Mouse (Mus musculus): ENCODE measurements around the gene Ola1. TPM values are rescaled to one million over a fixed set of nuclear protein-coding genes. Genes with fewer than 3 reads are reported as not detected.

Gene Ola1
- polyA plus RNA-seq, 1 experiment from 2014 or later, result 80.8 TPM

DNA sequence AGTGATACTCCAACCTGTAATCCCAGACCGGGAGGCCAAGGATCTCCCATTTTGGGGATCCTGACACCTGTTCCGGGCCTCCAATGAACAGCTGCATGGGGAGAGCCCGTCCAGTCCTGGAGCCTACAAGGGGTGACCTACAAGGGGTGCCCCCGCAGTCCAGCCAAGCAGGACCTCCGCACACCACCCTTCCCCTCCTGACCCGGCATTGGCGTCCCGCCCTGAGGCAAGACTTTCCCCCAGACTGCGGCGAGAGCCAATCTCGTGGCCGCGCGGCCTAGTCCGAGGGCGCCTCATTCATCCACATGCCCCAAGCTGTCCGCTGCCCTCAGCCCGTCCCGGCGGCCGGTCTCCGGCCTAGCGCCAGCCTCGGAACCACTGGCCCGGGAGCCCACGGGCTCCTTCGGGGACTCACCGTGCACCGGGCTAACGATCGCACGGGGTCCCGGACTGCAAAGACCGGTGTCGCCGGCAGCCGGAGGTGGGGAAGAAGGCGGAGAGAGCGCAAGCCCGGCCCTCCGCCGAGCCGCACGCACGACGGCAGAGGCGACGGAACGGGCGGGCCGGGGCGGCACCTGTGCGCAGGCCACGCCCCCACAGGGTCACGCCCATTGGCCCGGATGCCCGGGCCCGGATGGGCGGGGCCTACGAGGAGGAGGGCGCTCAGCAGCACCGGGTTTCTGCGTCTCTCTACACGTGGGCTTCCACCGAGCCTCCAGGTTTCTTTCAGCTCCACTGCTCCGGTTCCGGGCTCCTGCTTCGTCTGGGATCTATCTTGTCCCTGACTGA lies 4.7 kb downstream of the Ola1 start:
- WGBS, result under 1% methylated on average over 68 of the region's 68 CpGs
- H3K4me1 ChIP-seq, result peaks cover 10% of the 10 kb centered on the region
- peaks cover 21% of the 10 kb centered on the region; the same call in 1 of the 2 replicates for H3K36me3 ChIP-seq
- H3K27me3 ChIP-seq (ENCODE audit: insufficient read depth, poor library complexity, severe bottlenecking), result no peaks in the 10 kb centered on the region
- DNase-seq (ENCODE audit: low spot score), result peak; percentile 95
- no peaks in the 10 kb centered on the region for H3K9me3 ChIP-seq
- peak overlapping the region; percentile 97 for H3K4me3 ChIP-seq
- peak overlapping the region; percentile 94 for H3K27ac ChIP-seq

DNA sequence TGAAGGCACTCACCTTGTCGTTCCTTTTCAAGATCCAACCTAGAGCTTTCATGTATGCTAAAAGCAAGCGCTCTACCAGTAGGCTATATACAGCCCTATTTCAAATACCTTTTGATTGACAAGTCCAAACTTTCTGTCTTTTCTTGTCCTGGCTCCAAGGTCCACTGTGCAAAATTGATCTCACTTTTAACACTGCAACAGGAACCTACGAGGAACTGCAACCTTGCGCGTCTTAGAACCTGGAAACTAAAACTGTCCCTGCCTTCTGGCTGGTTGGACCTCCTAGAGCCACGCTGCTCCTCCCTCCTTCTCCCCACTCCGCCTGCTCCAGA lies 5.2 kb downstream of the Ola1 start:
- peak overlapping the region; percentile 94 for H3K27ac ChIP-seq

DNA sequence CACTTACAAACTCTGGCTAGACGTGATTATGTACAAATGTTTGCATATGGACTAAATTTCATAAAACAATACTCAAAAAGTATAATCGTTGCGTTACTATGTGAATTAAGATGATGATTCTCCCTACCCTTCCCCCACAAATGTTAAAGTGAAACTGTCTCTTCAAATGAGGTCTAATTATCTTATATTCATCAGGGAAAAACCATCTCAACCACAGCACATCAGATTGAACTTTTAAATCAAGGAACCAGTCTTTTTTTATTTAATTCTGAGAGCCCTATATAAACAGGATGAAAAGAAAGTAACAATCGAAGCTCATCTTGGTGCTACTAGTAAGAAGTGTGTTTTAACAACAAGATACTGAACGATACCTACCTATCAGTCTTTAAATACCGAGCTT lies 14.4 kb downstream of the Ola1 start:
- Histone ChIP-seq H3K9me3 (no peaks in the 10 kb centered on the region), H3K27ac (no peak overlapping the region), H3K36me3 (peaks cover 13% of the 10 kb centered on the region; the same call in 1 of the 2 replicates), H3K4me3 (no peak overlapping the region), H3K27me3 (ENCODE audit: insufficient read depth, poor library complexity, severe bottlenecking) (no peaks in the 10 kb centered on the region), H3K4me1 (no peaks in the 10 kb centered on the region)
- 88% methylated on average over 6 of the region's 6 CpGs for WGBS
- no peak for DNase-seq (ENCODE audit: low spot score)

More for the DNA sequence above, 5.2 kb downstream of the Ola1 start:
- no peaks in the 10 kb centered on the region for H3K27me3 ChIP-seq (ENCODE audit: insufficient read depth, poor library complexity, severe bottlenecking)
- 20% methylated on average over 7 of the region's 7 CpGs for WGBS
- H3K4me3 ChIP-seq, result peak overlapping the region; percentile 97
- no peak for DNase-seq (ENCODE audit: low spot score)
- peaks cover 10% of the 10 kb centered on the region for H3K4me1 ChIP-seq
- H3K9me3 ChIP-seq, result no peaks in the 10 kb centered on the region
- H3K36me3 ChIP-seq, result peaks cover 21% of the 10 kb centered on the region; the same call in 1 of the 2 replicates

DNA sequence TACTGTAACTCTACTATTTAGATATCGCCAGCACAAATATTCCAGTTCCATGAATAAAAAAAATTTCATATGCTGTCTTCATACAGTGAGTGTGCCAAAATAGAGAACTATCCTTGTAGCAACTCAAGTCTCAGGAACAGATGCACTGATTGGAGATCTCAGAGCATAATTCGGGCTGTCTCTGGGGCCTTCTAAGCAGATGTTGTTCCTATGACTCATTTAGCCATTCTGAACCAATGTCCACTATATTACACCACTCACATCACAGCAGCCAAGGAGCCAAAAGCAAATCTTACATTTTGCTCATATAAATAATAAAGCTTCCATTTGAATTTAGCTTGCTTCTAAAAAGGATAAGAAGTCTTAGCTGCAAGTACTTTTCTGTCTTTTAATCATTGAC lies 30.2 kb downstream of the Ola1 start:
- peaks cover 3% of the 10 kb centered on the region; the same call in 1 of the 2 replicates for H3K36me3 ChIP-seq
- 90% methylated on average over 2 of the region's 2 CpGs for WGBS
- H3K4me1 ChIP-seq, result no peaks in the 10 kb centered on the region
- no peaks in the 10 kb centered on the region for H3K9me3 ChIP-seq
- no peak for DNase-seq (ENCODE audit: low spot score)
- no peaks in the 10 kb centered on the region for H3K27me3 ChIP-seq (ENCODE audit: insufficient read depth, poor library complexity, severe bottlenecking)
- no peak overlapping the region for H3K4me3 ChIP-seq
- no peak overlapping the region for H3K27ac ChIP-seq

DNA sequence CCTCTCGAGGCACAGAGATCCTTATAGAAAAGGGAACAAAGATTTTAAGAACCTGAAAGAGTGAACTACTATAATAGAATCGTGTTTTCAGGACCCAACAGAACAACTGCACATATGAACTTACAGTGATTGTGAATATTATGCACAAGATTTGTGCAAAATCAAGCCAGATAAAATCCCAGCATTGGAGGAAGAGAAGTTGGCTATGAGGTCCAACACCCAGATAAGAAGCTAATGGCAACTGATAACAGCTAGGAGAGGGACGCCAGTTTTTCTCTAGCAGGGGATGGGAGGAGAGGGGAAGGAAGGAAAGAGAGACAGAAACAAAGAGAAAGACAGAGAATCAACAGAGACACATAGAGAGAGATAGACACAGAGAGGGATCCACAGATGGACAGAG lies 33.5 kb downstream of the Ola1 start:
- no peak overlapping the region for H3K27ac ChIP-seq
- H3K4me1 ChIP-seq, result no peaks in the 10 kb centered on the region
- no peak for DNase-seq (ENCODE audit: low spot score)
- peaks cover 3% of the 10 kb centered on the region; the same call in 1 of the 2 replicates for H3K36me3 ChIP-seq
- H3K9me3 ChIP-seq, result no peaks in the 10 kb centered on the region
- 63% methylated on average over 3 of the region's 3 CpGs for WGBS
- no peak overlapping the region for H3K4me3 ChIP-seq
- H3K27me3 ChIP-seq (ENCODE audit: insufficient read depth, poor library complexity, severe bottlenecking), result no peaks in the 10 kb centered on the region

DNA sequence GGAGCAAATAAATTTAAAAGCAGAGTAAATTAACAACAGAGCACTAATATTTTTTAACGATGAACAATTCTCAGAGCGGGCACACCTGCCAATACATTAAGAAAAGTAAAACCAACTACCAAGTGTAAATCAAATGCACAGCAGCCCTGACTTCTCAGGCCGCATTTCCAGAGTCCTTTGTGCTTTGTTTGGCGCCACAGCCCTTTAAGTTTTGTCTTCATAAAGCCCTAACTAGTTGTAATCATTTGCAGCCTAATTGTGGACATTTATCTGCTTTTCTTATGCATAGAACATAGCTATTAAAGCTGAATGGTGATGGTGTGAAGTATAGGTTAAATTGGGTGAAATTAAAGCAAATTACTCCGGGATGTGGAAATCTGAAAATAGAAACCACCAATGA lies 49.2 kb downstream of the Ola1 start:
- no peaks in the 10 kb centered on the region for H3K9me3 ChIP-seq
- no peak overlapping the region for H3K4me3 ChIP-seq
- H3K4me1 ChIP-seq, result peaks cover 3% of the 10 kb centered on the region; the same call in 1 of the 2 replicates
- no peak for DNase-seq (ENCODE audit: low spot score)
- H3K27ac ChIP-seq, result no peak overlapping the region
- WGBS, result 89% methylated on average over 5 of the region's 5 CpGs
- H3K36me3 ChIP-seq, result no peaks in the 10 kb centered on the region
- H3K27me3 ChIP-seq (ENCODE audit: insufficient read depth, poor library complexity, severe bottlenecking), result no peaks in the 10 kb centered on the region

DNA sequence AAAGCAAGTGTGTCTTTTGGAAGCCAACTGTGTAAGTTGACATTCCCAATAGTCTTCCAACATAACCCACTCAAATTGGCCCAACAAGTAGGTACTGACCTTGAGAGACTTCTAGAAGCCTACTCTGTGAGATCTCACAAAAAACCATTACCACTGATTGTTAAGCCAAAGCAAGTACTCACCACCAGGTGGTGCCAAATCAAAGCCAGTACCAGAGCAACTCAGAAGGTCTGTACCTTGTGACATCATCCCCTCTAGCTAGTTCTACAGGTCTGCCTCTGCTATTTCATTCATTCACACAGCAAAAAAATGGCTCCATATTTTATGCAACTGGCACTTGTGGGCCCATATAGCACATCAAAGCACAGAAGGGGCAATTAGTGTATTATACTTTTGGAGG lies 51.6 kb downstream of the Ola1 start:
- Histone ChIP-seq H3K4me3 (no peak overlapping the region), H3K27ac (no peak overlapping the region), H3K9me3 (no peaks in the 10 kb centered on the region), H3K4me1 (peaks cover 3% of the 10 kb centered on the region; the same call in 1 of the 2 replicates), H3K27me3 (ENCODE audit: insufficient read depth, poor library complexity, severe bottlenecking) (no peaks in the 10 kb centered on the region), H3K36me3 (no peaks in the 10 kb centered on the region)
- peak; percentile 77 for DNase-seq (ENCODE audit: low spot score)

DNA sequence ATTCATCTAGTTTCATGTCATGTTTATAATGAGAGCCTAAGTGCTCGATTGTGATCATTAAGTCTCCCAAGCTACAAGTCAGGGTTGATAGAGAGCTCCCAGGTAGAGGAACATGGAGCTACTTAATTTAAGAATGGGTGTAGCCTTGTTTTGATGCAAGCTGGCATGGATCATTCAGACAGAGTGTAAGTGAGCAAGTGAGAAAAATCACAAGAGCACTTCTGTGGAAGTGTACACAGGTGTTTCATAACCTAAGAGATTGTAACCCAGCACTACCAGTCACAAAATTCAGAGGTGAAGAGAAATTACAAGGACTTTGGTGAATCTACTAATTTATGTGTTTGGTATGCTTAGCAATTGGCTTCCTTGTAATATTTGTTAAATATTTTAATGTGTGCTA lies 54.1 kb downstream of the Ola1 start:
- Histone ChIP-seq H3K4me1 (no peaks in the 10 kb centered on the region), H3K9me3 (no peaks in the 10 kb centered on the region), H3K27ac (no peak overlapping the region), H3K27me3 (ENCODE audit: insufficient read depth, poor library complexity, severe bottlenecking) (no peaks in the 10 kb centered on the region), H3K4me3 (no peak overlapping the region), H3K36me3 (no peaks in the 10 kb centered on the region)
- no peak for DNase-seq (ENCODE audit: low spot score)
- 78% methylated on average over 1 of the region's 1 CpGs for WGBS

DNA sequence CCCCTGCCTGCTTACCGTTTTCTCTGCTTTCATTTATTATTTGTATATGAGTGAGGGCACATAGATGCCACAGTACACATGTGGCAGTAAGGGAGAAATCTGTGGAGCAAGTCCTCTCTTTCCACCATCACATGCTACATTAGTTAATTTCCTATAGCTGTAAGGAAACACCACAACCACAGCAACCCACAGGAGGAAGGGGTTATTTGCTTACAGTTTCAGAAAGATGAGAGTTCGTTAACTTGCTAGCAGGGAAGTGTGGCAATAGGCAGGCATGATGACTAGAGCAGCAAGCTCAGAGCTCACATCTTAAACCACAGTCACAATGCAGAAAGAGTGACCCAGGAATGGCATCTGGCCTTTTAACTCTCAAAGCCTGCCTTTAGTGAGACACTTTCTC lies 58.0 kb downstream of the Ola1 start:
- H3K27me3 ChIP-seq (ENCODE audit: insufficient read depth, poor library complexity, severe bottlenecking), result no peaks in the 10 kb centered on the region
- peaks cover 6% of the 10 kb centered on the region for H3K4me1 ChIP-seq
- H3K4me3 ChIP-seq, result no peak overlapping the region
- WGBS, result 84% methylated on average over 2 of the region's 2 CpGs
- H3K27ac ChIP-seq, result no peak overlapping the region
- H3K36me3 ChIP-seq, result peaks cover 8% of the 10 kb centered on the region
- H3K9me3 ChIP-seq, result no peaks in the 10 kb centered on the region
- DNase-seq (ENCODE audit: low spot score), result no peak

DNA sequence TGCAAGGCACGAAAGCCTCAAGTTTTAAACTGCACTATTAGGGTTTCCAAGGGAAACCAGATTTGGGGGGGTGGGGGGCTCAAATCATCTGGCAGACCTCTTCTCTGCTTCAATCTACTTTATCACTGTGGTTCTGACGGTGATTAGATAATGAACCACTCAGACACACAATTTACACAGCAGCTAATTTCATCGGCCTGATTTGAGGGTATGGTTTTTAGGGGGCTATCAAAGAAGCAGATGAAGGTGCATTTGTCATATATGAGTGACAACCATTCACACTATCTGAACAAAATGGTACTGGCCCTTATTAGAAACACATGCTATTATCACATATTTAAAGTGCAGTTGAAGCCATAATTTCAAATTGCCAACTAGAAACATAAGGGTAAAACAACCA lies 61.5 kb downstream of the Ola1 start:
- peaks cover 31% of the 10 kb centered on the region for H3K36me3 ChIP-seq
- 76% methylated on average over 3 of the region's 3 CpGs for WGBS
- H3K9me3 ChIP-seq, result no peaks in the 10 kb centered on the region
- no peaks in the 10 kb centered on the region for H3K27me3 ChIP-seq (ENCODE audit: insufficient read depth, poor library complexity, severe bottlenecking)
- DNase-seq (ENCODE audit: low spot score), result no peak
- no peak overlapping the region for H3K4me3 ChIP-seq
- no peak overlapping the region for H3K27ac ChIP-seq
- H3K4me1 ChIP-seq, result peaks cover 6% of the 10 kb centered on the region

DNA sequence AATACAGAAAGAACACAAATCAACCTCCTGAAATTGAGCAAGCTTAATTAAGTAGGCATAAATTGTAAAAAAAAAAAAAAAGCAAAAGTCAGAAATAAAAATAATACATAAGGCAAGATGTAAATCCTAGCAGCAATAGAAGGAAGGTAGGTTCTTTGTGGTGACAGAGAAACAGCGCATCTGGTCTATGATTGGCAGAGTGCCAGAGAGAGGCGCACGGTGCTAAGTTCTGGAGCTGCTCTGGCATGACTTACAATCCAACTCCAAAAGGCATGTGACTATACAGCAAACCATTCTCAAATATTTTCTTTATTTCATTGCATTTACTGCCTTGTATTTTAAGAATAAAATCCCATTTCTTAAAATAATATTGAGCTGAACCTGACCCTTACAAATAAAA lies 68.2 kb downstream of the Ola1 start:
- H3K9me3 ChIP-seq, result no peaks in the 10 kb centered on the region
- DNase-seq (ENCODE audit: low spot score), result no peak
- no peak overlapping the region for H3K27ac ChIP-seq
- no peak overlapping the region for H3K4me3 ChIP-seq
- no peaks in the 10 kb centered on the region for H3K27me3 ChIP-seq (ENCODE audit: insufficient read depth, poor library complexity, severe bottlenecking)
- H3K4me1 ChIP-seq, result no peaks in the 10 kb centered on the region
- 72% methylated on average over 3 of the region's 3 CpGs for WGBS
- peaks cover 22% of the 10 kb centered on the region for H3K36me3 ChIP-seq

DNA sequence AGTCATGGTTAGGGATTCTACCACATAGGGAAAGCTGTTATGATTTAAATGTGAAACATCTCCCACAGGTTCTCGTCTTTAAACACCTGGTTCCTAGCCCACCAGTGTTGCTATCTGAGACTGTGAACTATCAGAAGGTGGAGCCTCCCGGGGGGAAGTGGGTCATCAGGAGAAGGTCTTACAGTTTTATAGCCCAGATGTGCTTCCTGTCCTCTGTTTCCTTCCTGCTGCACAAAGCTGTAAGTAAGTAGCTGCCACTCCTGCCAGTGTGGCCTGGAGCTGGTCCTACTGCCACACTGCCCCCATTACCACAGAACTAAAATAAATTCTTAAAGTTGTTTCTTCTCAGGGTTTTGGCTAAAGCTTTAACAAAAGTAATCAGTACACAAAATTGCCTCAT lies 72.6 kb downstream of the Ola1 start:
- WGBS, result 64% methylated on average over 2 of the region's 2 CpGs

DNA sequence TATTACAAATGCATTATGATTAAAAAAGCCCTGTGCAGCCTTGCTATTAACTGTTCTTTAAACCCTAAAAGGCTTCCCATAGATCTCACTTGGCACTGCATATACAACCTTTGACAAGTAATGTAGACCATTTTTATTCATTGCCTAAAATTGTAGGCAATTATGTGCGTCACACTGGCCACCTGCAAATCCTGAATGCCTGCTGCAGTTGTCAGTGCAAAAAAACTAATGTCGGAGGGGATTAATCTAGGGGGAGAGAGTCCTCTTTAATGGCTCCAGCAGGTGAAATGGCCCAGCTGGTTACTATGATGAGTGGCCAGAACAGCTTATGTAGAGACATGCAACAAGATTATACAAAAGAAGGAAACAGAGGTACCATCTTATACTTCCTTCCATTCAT lies 75.0 kb downstream of the Ola1 start:
- H3K36me3 ChIP-seq, result no peaks in the 10 kb centered on the region
- 73% methylated on average over 2 of the region's 2 CpGs for WGBS
- no peaks in the 10 kb centered on the region for H3K4me1 ChIP-seq
- H3K27ac ChIP-seq, result no peak overlapping the region
- no peaks in the 10 kb centered on the region for H3K9me3 ChIP-seq
- no peaks in the 10 kb centered on the region for H3K27me3 ChIP-seq (ENCODE audit: insufficient read depth, poor library complexity, severe bottlenecking)
- no peak for DNase-seq (ENCODE audit: low spot score)
- no peak overlapping the region for H3K4me3 ChIP-seq

More for the DNA sequence above, 72.6 kb downstream of the Ola1 start:
- Histone ChIP-seq H3K4me3 (no peak overlapping the region), H3K9me3 (no peaks in the 10 kb centered on the region), H3K27me3 (ENCODE audit: insufficient read depth, poor library complexity, severe bottlenecking) (no peaks in the 10 kb centered on the region), H3K27ac (no peak overlapping the region), H3K36me3 (no peaks in the 10 kb centered on the region), H3K4me1 (no peaks in the 10 kb centered on the region)
- DNase-seq (ENCODE audit: low spot score), result no peak

Data from heart, embryonic 10.5 days (tissue).